Mouse (Mus musculus) cerebellum, postnatal 4 days (tissue): ENCODE measurements around the gene Cfb.

Experiments
- DNase-seq, 2 experiments: peaks; one replicate each; pipeline ENCODE4 v3.0.0; 2022; ENCODE audit warnings: low spot score in 2 of 2, mixed read lengths in 1 of 2

Gene Cfb

DNA sequence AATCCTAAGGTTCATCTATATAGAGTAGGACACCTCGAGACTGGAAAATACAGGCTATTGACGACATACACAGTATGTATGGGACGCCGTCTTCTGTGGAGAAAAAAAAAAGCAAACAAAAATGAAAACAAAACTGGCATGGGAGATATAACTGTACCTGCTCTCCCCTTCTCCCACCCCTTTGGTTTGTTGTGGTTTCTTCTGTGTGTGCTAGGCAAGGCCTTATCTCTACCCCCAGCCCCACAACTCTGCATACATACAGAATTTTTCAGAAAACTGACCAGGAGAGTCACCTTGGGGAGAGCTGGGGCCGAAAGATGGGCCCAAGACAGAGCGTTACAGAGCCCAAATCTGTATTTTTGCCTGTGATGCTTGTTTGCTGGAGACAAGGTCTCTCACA is 22.4 kb upstream of the Cfb start:
- no peak for DNase-seq

GRCm38 (mm10) chr17:34883332-34883731 is 21.0 kb upstream of the Cfb start:
- DNase-seq = no peak

- DNase-seq = no peak
Measured at GRCm38 (mm10) chr17:34881683-34882310, 19.5 kb upstream of the Cfb start, which contains the start of gene Gm20547. Gene Gm20547 (minus strand): TSS chr17:34882042.

GRCm38 (mm10) chr17:34881166-34881565 is 18.8 kb upstream of the Cfb start:
- no peak for DNase-seq

- DNase-seq = no peak
Measured at GRCm38 (mm10) chr17:34879336-34879879, 17.1 kb upstream of the Cfb start, which contains the start of gene Zbtb12. Gene Zbtb12 (plus strand): TSS chr17:34879483.

GRCm38 (mm10) chr17:34874321-34874720 is 12.0 kb upstream of the Cfb start:
- DNase-seq = no peak

DNA sequence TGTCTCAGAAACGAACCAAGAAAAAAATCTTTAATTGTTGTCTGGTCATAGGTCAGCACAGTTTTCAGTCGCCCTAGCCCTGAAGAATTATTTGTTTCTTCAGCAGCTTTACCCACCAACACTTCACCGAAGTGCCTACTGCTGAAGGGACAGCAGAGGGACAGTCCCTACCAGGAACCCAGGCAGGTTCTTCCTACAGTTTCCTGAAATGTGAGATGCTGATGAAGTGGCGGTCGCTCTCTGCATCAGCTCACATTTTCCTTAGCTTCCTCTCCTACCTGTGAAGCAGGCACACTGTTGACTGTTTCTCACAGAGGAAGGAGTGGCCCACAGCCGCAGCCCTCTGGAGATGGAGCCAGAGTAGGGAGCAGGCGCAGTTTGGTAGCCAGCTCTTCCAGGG is 3.7 kb upstream of the Cfb start:
- DNase-seq = no peak

GRCm38 (mm10) chr17:34861704-34862415 is 458 bp downstream of the Cfb start:
- DNase-seq = no peak

DNA sequence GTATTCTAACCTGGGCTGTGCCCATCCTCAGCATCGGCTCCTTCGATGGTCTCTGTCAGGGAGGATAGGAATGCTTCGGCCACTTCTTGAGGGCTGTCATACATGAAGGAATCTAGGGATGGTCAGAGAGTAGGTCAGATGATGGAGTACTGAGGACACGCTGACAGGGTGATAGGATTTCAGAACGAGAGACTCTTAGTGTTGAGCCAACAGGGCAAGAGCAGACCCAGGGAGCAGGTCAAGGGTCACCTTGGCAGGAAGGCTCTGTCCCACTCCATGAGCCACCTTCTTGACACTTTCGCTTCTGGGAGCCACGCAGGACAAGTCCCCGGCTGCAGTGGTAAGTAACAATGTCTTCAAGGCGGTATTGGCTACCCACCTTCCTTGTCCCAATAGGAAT is 1.8 kb downstream of the Cfb start:
- DNase-seq = no peak

- DNase-seq = no peak
Measured at GRCm38 (mm10) chr17:34858670-34859069, 3.6 kb downstream of the Cfb start.

DNA sequence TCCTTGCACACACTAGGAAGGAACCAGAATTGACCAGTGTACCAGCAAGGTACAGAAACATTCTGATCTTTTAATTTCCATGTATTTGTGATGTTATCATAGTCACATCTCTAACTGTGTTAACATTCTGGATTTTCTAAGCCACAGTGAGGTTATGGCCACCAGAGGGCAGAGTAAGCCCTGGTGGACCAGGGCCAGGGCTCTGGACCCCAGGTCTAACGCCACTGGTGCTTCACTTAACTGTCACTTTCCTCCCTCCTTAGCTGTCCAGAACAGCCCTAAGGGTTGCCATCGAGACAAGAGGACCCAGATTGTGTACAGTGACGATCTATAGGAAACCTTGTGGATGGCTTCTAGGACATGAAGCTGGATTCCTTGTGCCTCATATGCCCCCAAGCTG is 6.5 kb downstream of the Cfb start:
- peak in 1 of 2 experiments; percentile 55 for DNase-seq

- DNase-seq = no peak
Measured at GRCm38 (mm10) chr17:34854761-34855160, 7.6 kb downstream of the Cfb start.

GRCm38 (mm10) chr17:34853511-34853910 is 8.8 kb downstream of the Cfb start:
- DNase-seq = no peak

DNA sequence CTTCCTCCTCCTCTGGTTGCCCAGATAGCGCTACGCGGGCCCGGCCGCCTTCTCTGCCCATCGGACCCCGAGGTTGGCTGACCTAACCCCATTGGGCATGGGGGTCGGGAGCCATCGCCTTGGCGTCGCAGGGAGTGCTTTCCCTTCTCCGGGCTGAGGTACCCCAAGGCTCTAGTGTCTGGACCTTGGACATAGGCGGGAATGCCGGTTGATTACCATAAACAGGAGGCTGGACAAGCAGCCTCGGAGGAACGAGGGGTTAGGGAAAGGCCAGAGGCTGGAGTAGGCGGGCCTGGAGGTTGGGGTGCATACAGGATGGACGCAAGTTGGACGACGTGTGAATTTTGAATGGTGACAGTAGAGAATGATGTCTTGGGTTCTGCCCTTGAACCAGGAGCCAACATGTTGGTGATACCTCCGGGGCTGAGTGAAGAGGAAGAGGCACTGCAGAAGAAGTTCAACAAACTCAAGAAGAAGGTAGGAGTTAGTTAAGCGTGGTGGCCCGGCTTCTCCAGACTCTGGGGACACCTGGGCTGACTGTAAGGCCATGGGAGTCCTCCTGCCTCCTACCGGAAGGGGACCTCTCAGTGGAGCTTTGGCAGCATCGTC is 11.7 kb downstream of the Cfb start:
- DNase-seq = no peak

DNA sequence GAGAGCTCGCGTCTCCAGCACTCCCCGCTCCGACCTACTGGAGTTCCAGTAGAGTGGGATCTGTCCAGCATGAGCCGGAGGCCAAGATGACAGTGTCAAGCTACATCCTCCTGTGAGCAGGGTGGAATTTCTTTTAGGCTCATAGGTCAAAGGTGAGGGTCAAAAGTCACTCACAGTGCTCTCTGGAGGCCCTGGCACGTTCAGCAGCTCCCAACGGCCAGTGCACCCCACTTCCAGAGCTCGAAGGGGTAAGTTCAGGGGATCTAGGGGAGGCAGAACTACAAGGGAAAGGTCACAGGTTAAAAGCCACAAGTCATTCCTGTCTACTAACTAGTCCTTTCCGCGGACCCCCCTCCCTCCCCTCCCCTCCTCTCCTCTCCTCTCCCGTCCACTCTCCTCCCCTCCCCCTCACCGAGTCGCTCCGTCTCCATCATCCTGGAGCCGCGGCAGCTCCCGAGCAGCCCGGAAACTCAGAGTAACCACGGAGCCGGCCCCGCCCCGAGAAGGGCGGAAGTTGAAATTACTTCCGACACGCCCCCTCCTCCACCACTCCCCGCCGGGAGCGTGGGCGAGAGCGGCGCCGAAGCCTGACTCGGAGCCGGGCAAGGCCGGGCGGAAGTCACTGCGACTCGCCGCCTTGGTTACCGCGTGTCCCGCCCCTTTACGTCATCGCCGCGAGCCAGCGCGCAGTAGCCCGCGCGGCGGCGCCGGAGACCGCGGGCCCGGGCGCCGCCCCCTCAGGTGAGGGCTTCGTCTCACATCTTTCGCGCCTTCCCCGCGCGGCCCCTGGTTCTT is 12.4 kb downstream of the Cfb start, which contains the start of the genes Skiv2l and Nelfe:
Gene Skiv2l (minus strand): TSS at position 489 of the 795 bp plus-strand sequence.
Gene Nelfe (plus strand): TSS at position 670 of the 795 bp plus-strand sequence.
- DNase-seq = peak; percentile 95 to 98

GRCm38 (mm10) chr17:34847615-34848014 is 14.7 kb downstream of the Cfb start:
- DNase-seq = no peak

GRCm38 (mm10) chr17:34847192-34847591 is 15.1 kb downstream of the Cfb start:
- no peak for DNase-seq

GRCm38 (mm10) chr17:34844884-34845283 is 17.4 kb downstream of the Cfb start:
- no peak for DNase-seq

- no peak for DNase-seq
Measured at GRCm38 (mm10) chr17:34840736-34841307, 21.5 kb downstream of the Cfb start.

DNA sequence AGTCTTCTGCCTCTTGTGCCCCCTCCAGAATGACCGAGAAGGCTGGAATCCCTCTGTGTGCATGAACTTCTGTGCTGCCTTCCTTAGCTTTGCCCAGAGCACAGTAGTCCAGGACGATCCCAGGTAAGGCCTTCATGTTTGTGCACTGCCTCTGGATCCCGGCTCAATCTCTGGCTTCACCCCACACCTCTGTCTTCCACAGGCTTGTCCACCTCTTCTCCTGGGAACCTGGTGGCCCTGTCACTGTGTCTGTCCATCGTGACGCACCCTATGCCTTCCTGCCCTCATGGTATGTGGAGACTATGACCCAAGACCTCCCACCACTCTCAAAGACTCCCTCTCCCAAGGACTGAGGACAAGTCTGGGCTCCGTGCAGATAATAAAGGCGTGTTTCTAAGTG is 23.5 kb downstream of the Cfb start:
- DNase-seq = no peak
